Mouse (Mus musculus) frontal cortex, postnatal 36 days (tissue): Measurements from ENCODE around the gene Mettl7a3.
A peak's percentile ranks its signal among the peaks of the same experiment; 100 is the strongest.
"Not testable (repeated sequence)": the region's sequence is repeated elsewhere in the genome, so short reads cannot be mapped to it uniquely, and the experiment has no call there.

Experiments
- DNase-seq, 2 experiments: peaks; one replicate each; pipeline ENCODE4 v3.0.0; 2022; ENCODE audit warnings: low spot score in 2 of 2

Gene Mettl7a3

DNA sequence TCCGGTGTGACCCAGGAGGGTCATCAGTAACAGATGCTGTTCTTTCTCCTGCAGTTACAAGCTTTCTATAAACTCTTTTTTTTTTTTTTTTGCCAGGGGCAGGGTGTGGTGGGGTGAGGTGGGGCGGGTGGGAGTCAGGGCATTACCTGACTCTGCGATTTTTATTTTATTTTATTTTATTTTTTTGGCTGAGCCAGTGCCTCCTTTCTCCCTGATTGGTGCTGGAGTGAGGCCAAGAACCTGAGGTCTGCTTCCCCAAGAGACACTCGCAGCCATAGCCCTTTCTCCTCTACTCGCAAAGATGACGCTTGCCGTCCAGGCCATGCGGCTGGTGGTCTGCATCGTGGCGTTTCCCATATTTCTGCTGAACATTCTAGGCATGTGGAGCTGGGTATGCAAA, at the start of gene Mettl7a3:
Mettl7a3 (plus strand) TSS at position 301 of the 400 bp plus-strand sequence.
- no peak for DNase-seq

DNA sequence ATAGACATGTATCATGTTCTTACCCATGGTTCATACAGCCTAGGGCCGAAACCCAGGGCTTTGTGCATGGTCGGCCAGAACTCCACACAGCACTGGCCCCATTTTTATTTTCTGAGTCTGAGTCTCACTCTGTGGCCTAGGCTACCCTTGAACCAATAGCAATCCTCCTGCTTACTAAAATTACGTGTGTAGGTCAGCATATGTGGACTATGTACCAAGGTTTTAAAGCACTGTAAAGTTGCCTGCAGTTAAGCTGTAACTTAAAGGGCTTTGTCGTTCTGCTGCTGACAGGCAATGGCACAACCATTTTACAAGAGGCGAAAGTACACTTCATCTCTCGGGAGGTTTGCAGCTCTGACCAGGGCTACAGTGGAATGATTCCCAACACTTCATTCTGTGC, 45.7 kb upstream of the Mettl7a3 start:
- DNase-seq = no peak

GRCm38 (mm10) chr15:100290858-100291257, 43.9 kb upstream of the Mettl7a3 start:
- no peak for DNase-seq

DNA sequence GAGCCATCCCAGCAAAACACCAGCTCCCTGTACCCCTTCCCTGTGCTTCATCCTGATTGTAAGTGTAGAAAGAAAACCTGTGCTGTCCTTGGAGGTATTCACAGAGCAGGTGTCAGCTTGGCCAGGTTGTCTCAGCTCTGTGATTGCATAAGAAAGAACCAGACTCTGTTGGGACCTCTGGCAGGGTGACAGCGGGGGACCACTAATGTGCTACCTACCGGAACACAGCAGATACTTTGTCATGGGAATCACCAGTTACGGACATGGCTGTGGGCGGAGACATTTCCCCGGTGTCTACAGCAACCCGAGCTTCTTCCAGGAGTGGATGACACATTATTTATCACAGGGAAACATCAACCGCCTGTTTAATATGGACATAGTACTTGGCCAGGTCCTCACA, 42.4 kb upstream of the Mettl7a3 start:
- no peak for DNase-seq

DNA sequence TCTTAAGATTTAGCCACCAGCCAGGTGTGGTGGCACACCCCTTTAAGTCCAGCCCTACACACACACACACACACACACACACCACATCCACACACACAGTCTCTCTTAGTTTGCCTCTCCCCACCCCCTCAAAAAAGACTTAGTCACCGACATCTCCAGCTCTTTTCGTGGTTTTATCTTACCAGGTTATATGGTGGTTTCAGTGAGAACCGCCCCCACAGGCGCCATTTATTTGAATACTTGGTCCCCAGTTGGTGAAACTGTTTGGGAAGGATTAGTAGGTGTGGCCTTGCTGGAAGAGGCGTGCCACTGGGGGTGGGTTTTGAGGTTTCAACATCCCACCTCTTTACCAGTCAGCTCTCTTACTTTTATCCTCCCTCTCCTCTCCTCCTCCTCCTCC, 36.9 kb upstream of the Mettl7a3 start:
- no peak for DNase-seq

DNA sequence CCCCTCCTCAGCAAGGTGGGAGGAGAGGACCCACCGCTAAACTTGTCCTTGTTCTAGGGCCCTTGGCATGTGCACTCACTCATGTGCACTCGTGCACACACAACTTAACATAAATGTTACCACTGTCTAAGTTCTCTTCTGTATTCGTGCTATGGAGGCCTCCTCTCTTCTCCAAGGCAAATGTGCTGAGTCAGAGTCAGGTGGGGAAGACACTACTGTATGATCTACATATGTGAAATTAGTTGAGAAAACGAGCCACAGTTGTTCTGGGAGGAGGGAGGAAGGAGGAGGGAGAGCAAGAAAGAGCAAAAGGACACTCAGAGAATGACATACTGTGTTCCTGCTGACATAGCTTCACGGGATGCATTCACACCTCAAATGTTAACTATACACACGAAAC, 34.2 kb upstream of the Mettl7a3 start:
- DNase-seq = no peak

DNA sequence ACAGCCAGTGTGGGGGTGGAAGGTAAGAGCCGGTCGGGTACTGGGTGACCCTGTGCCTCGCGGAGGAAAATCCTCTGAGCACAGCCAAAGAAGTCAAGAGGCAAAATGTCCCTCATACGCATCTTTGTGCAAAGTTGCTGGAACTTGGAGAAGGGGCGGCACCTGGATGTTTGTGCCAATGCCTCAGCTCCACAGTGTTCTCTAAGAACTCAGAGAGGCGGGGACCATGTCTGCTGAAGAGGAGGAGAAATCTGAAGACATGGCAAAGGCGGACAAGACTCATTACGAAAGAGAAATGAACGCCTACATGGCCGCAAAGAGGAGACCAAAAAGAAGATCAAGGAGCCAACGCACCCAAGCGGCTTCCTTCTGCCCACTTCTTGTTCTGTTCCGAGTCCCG, 33.2 kb upstream of the Mettl7a3 start:
- no peak for DNase-seq

DNA sequence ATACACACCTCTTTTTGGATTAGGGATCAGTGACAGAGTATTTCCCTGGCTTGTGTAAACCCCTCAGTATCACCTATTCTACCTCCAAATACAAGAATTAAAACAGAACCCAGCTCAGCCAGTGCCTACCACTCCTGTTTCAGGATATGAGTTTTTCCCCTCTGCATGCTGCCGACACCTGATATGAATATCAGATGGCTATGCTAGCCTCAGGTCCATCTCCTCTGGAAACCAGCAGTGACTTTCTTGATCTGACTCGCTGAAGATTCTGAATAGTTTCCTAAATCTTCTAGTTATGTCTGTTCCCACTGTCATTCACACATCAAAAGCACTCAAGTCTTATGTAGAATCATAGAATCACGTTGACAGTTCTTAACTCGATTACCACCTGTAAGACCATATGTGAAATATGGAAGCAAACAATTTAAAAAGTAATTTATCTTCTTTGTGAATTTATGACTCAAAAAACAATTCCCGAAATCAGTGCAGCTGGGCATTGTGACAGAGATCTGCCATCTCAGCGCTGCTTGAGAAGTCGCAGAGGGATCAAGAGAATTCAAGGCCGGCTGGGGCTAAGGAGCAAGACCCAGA, 31.2 kb upstream of the Mettl7a3 start:
- DNase-seq = no peak

DNA sequence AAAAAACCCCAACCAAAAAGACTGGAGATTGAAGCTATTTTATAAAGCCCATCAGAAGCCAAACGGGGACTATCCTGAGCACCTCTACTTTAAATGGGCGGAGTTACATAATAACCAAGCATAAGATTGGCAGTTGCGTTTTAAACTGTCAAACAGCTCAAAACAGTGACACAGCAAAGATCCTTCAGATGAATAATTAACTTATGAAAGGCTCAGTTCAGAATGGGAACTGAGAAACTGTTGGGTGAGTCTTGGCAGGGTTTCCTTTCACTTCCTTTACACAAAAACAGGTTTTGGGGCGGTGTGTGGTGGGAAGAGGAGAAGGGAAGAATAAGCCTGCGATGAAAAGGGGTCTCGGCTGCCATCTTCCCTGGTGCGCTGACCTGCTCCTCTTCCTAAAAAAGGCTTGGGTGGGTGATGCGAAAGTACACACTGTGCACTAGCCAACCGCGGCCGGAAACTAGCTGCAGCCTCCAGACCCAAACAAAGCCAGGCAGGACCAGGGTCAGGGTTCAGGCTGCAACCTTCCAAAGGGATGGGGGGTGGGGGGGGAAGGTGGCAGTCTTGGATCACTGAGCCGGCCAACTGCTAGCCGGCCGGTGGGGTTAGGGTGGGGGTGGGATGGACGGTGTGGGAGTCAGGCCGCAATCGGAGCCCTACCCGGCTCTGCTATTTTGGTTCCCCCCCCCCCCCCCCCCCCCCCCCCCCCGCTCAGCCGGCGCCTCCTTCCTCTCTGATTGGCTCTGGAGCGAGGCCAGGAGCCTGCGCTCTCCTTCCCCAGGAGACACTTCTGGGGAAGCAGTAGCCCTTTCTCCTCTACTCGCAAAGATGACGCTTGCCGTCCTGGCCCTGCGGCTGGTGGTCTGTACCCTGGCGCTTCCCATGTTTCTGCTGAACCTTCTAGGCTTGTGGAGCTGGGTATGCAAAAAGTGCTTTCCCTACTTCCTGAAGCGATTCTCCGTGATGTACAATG, 30.4 kb upstream of the Mettl7a3 start, which contains the start of gene Mettl7a1:
Mettl7a1 (plus strand) TSS at position 122 of the 973 bp plus-strand sequence.
- DNase-seq = peak; percentile 79 to 82

- DNase-seq = no peak
These were observed 28.5 kb upstream of the Mettl7a3 start for GRCm38 (mm10) chr15:100306201-100306600.

DNA sequence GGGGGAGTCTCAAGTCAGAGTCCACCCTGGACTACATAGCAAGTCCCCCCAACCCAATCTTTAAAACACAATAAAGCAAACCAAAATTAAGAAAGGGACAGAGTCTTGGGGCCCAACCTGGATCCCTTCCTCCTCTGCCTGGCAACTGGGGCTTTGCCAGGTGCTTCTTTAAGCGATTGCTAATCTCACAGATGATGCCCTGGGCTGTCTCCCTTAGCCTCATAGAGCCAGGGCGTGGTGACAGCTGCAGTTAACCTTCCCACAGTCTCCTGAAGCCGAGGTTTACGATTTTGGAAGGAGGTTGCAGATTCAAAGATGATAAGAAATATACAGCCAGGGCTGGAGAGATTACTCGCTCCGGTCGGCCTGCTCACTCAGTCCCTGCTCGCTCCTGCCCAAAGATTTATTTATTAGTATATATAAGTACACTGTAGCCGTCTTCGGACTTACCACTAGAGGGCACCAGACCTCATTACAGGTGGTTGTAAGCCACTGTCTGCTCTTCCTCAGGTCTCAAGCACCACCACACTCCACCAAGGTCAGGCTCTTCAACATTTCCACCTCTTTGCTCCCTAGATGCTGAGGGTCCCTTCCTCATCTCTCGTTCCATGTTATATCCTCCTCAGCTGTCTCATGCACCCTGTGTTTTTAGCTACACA, 27.2 kb upstream of the Mettl7a3 start:
- DNase-seq = not testable (repeated sequence)

DNA sequence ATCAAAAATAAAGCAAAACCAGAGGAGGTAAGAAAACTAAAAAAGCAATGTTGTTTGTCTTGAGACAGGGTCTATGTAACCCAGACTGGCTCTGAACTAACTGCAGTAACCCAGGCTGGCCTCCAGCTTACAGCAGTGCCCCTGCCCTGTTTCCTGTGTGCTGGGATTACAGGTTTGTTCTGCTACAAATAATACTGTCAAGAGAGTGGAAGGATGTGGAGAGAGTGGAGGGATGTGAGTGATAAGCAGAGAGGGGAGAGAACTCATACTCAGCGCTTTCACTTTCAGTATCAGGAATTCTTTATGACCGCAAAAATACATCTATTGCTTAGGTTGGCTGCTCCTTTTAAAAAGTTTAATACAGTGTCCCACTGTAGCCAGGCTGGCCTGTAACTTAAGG, 22.4 kb upstream of the Mettl7a3 start:
- DNase-seq = no peak

DNA sequence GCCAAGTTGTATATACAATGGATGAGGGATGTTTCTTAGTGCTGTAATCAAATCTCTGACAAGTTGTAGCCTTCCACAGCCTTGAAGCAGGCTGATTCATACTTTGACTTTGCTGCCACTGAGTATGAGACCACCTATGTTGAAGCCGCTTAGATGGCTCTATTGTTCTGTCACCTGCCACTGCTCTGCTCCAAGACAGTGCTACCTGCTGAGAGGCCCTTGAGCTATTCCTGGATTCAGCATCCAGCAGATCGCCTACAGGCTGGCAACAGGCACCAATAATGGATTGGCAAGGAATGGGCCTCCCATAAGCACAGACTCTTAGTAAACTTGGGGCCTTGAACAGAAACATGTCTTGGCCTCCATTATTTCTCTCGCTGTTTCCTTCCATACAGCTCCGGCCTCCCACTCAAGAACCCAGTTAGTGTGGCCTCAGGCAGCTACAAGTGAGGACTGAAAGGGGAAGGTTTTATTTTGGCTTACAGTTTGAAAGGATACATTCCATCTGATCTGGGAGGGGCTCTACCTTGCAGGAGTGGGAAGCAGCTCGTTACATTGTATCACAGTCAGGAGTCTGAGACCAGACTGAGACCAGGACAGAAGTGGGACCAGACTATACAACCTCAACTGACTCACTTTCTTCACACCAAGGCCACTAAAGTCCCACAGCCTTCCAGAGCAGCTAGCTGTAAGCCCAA, 20.1 kb upstream of the Mettl7a3 start:
- no peak for DNase-seq

DNA sequence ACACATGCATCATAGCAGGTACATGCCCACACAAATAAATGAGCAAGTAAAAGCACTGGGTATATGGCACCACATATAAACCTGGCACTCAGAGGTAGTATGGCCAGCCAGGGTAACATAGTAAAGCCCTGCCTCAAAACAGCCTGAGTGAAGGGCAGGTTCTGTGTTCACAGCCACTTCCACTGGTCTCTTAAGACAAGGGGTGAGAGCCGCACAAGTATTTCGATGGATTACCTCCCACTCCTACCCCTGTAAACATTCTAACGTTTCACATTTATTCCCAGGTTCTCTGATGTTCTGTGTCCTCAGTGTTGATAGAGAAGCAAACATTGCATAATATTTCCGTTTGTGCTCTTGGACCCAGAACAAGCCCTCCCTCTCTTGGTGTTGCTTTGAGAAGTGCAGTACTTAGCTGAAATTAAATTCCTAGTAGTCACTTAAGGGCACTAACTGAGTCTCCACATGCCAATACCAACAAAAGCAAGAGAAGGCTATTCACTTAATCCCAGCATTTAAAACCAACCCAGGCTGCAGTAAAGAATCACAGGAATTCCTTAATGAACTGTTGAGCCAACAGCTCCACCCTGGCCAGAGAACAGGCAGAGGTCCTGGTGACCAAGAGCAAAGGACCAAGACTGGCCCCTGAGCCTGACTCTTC, 16.6 kb upstream of the Mettl7a3 start:
- not testable (repeated sequence) for DNase-seq

DNA sequence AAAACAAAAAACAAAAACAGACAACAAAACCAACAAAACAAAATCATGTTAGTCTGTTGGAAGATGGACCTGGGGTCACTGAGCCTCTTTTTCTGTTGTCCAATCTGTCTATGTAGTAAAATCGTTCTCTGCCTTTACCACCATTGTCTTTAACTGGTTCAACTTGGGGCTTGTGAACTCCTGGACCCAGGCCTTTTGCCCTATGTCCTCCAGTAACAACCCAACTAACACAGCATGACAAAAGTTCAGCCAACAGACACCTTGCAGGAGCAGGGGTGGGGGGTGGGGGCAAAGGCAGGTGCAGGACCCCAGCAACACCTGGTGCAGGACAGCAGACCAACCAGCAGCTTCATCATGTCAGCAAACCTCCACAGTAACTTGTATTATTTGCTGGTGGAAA, 14.8 kb upstream of the Mettl7a3 start:
- no peak for DNase-seq

GRCm38 (mm10) chr15:100320295-100320905, 14.3 kb upstream of the Mettl7a3 start:
- no peak for DNase-seq

GRCm38 (mm10) chr15:100321134-100321533, 13.6 kb upstream of the Mettl7a3 start:
- DNase-seq = no peak

DNA sequence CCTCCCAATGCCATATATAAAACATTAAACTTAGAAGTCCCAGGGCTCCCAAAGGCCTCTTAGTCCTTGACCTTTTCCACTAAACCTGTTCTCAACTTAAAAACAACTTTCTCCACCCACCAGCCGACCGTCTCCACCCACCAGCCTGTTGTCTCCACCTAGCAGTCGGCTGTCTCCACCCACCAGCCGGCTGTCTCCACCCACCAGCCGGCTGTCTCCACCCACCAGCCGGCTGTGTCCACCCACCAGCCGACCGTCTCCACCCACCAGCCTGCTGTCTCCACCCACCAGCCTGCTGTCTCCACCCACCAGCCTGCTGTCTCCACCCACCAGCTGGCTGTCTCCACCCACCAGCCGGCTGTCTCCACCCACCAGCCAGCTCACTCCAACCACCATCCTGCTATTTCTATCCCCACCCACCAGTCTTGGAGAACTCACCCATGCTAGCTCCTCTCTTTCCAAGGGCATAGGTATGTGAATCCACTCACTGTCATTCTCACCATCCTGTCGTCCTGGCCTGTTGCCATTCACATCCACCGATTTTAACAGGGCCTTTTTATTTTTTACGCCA, 10.6 kb upstream of the Mettl7a3 start:
- DNase-seq = peak in 1 of 2 experiments; percentile 45

DNA sequence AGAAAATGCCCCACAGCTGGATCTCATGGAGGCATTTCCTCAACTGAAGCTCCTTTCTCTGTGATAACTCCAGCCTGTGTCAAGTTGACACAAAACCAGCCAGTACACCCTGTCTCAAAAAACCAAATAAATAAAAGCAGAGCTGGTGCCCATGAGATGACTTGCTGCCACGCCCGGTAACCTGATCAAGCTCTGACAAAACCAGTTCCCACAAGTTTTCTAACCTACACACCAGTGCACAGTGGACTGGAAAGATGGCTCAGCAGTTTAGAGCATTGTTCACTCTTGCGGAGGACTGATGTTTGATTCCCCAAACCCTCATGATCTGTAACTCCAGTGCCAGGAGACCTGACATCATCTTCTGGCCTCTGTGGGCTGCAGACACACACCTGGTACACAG, 9.5 kb upstream of the Mettl7a3 start:
- DNase-seq = no peak

GRCm38 (mm10) chr15:100328089-100328488, 6.6 kb upstream of the Mettl7a3 start:
- not testable (repeated sequence) for DNase-seq
